Mouse (Mus musculus) kidney, postnatal 0 days (tissue): ENCODE measurements around the gene Tnni1. TPM values are rescaled to one million over a fixed set of nuclear protein-coding genes. Genes with fewer than 3 reads are reported as not detected.
A peak's percentile ranks its signal among the peaks of the same experiment; 100 is the strongest.

Experiments
- ATAC-seq: fragments of 200-750 bp; cut with Nextera tagmentation; replicated peaks from 2 replicates; pipeline ENCODE4 v1.8.0; 2017; ENCODE audit warnings: low read depth, moderate number of reproducible peaks, moderate TSS enrichment, moderate library complexity; ENCODE audit not compliant: low FRiP score
- DNase-seq: peaks from one replicate; pipeline ENCODE4 v3.0.0-alpha.2; 2016; ENCODE audit warnings: low spot score
- H3K27ac ChIP-seq: fragments of 300-500 bp; sonication (generic); 2 replicates; pipeline ENCODE4 v1.5.1; 2014; ENCODE audit warnings: mild to moderate bottlenecking
- H3K27me3 ChIP-seq: fragments of 300-500 bp; sonication (generic); 2 replicates; pipeline ENCODE4 v1.6.1; 2014; ENCODE audit warnings: low read length, mixed read lengths; ENCODE audit not compliant: insufficient read depth
- H3K36me3 ChIP-seq: fragments of 300-500 bp; sonication (generic); 2 replicates; pipeline ENCODE4 v1.6.1; 2014; ENCODE audit warnings: low read length, mixed read lengths; ENCODE audit not compliant: insufficient read depth
- H3K4me1 ChIP-seq: fragments of 300-500 bp; sonication (generic); replicated peaks from 2 replicates; pipeline ENCODE4 v1.6.1; 2014; ENCODE audit warnings: antibody characterized with exemption, low read length, mixed read lengths; ENCODE audit not compliant: insufficient read depth
- H3K4me2 ChIP-seq: fragments of 300-500 bp; sonication (generic); 2 replicates; pipeline ENCODE4 v1.6.1; 2014; ENCODE audit warnings: mild to moderate bottlenecking, low read length, moderate library complexity, mixed read lengths
- H3K4me3 ChIP-seq: fragments of 300-500 bp; sonication (generic); replicated peaks from 2 replicates; pipeline ENCODE4 v1.5.1; 2014; ENCODE audit warnings: low read depth, low read length
- H3K9ac ChIP-seq: fragments of 300-500 bp; sonication (generic); 2 replicates; pipeline ENCODE4 v1.6.1; 2014; ENCODE audit warnings: low read depth, low read length
- H3K9me3 ChIP-seq: fragments of 300-500 bp; sonication (generic); replicated peaks from 2 replicates; pipeline ENCODE4 v1.6.1; 2016; ENCODE audit warnings: low read length, inconsistent platforms, mixed read lengths
- CTCF ChIP-seq: IDR thresholded peaks from 2 replicates; pipeline ENCODE4 v1.5.1; 2016; ENCODE audit warnings: antibody characterized with exemption, low read depth, mild to moderate bottlenecking, moderate library complexity
- WGBS: fragments of 180-500 bp; shearing (Covaris S2); extraction: QIAGEN DNeasy Blood & Tissue Kit; methylation state at CpG from one replicate; pipeline ENCODE4 v1.1.7; 2014; 5-methylcytosine and 5-hydroxymethylcytosine counted together
- polyA plus RNA-seq: library from polyadenylated mRNA; unstranded; fragments of >200 nt; fragmentation: Nextera tagmentation; extraction: Ambion mirVana; gene quantifications from 2 replicates; pipeline ENCODE4 v1.2.1, GENCODE M21; 2015

Gene Tnni1
- polyA plus RNA-seq, 1 experiment from 2014 or later = 7.9 TPM

DNA sequence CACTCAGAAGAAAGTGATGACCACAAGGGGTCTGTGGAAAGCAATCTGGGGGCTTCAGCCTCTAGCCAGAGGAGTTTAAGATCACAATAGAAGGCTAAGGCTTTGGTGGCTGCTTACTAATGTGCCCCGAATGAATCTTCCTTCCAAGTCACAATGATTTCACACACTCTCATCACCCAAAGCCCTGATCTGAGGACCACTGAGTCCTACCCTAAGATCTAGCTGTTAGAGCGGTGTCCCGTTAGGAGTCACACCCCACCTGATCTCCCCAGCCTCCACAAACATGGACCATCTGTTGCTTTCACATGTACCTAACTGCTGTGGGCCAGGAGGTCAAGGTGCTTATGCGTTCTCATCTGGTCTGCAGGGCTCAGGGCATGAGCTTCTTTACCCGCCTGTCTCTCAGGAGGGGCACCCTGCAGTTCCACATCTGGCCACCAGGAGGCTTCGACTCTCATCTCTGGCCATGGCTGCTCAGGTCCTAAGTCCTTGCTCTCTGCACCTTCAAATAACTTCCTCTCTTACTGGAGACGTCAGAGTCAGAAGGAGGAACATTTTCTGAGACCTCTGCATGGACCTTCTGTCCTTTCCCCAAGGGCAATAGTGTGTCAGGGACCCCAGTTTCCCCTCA is 31.9 kb downstream of the Tnni1 start:
- no peak overlapping the region for H3K27ac ChIP-seq
- no peak overlapping the region for H3K4me3 ChIP-seq
- 31% methylated on average over 7 of the region's 7 CpGs for WGBS
- H3K4me1 ChIP-seq = peaks cover 10% of the 10 kb centered on the region; the same call in 1 of the 2 replicates
- no peaks in the 10 kb centered on the region for H3K9me3 ChIP-seq
- no peak overlapping the region for H3K4me2 ChIP-seq
- peak; percentile 94 for TF ChIP-seq CTCF
- no peaks in the 10 kb centered on the region for H3K27me3 ChIP-seq
- H3K36me3 ChIP-seq = no peaks in the 10 kb centered on the region
- no peak overlapping the region for H3K9ac ChIP-seq
- ATAC-seq = peak; percentile 53
- DNase-seq = peak; percentile 87

DNA sequence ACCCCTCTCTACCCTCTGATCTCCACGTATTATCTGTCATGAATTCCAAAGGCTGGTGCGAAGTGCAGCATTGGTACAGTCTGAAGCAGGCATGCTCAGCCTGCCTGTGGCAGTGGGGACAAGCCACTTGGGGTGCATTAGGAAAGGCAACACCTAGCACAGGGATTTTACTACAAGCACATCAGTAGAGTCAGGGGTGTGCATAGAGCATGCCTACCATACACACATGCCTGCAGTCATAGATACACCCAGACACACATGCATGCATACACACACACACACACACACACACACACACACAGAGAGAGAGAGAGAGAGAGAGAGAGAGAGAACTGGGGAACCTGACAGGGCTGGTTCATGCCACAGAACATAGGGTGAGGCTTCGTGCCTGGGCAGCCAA is 33.0 kb downstream of the Tnni1 start:
- Histone ChIP-seq H3K9ac (no peak overlapping the region), H3K9me3 (no peaks in the 10 kb centered on the region), H3K4me1 (peaks cover 10% of the 10 kb centered on the region; the same call in 1 of the 2 replicates), H3K27me3 (no peaks in the 10 kb centered on the region), H3K36me3 (no peaks in the 10 kb centered on the region), H3K4me3 (no peak overlapping the region), H3K27ac (no peak overlapping the region), H3K4me2 (no peak overlapping the region)
- ATAC-seq (no peak), DNase-seq (no peak)
- WGBS = 69% methylated on average over 3 of the region's 3 CpGs
- no peak for TF ChIP-seq CTCF

DNA sequence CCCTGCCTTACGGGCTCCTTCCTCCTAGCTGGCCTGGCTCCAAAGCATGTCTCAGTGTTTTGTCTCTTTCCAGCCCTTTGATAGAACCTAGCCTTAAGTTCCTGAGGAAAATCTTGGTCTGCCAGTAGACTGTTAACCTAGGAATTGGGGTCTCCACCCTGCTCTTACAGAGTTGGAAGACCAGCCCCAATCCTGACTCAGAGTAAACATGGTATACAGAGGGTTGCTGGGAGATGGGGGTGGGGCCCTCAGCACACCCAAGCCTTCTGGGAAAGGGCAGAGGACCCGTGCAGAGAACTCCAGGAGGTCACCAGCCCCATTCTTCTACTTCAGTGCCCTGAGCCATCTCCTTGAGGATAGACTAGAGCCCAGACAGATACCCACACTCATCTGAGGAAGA is 33.4 kb downstream of the Tnni1 start:
- H3K27me3 ChIP-seq = no peaks in the 10 kb centered on the region
- no peak for TF ChIP-seq CTCF
- no peak overlapping the region for H3K9ac ChIP-seq
- peaks cover 10% of the 10 kb centered on the region; the same call in 1 of the 2 replicates for H3K4me1 ChIP-seq
- H3K36me3 ChIP-seq = no peaks in the 10 kb centered on the region
- H3K4me2 ChIP-seq = no peak overlapping the region
- WGBS = 37% methylated on average over 2 of the region's 2 CpGs
- DNase-seq (no peak), ATAC-seq (no peak)
- H3K9me3 ChIP-seq = no peaks in the 10 kb centered on the region
- H3K4me3 ChIP-seq = no peak overlapping the region
- H3K27ac ChIP-seq = peak overlapping the region; percentile 25; the same call in 1 of the 2 replicates

DNA sequence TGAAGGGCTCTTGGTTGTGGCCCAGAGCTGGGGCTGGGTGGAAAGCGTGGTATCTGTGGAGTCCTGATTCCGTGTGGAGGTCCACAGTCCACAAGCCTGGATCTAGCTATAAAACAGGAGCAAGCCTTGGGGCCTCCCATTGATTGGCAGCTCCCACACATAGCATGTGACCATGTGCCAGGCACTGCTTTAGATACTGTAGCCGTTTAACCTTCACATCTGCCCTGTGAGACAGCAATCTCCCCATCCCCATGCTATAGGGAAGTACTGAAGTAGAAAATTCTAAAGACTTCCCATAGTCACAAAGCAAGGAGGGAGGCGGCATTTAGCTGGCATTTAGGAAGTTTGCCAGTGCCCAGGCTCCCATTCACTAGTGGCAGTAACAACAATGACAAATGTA is 33.8 kb downstream of the Tnni1 start:
- no peak for TF ChIP-seq CTCF
- Histone ChIP-seq H3K27me3 (no peaks in the 10 kb centered on the region), H3K9ac (no peak overlapping the region), H3K4me2 (no peak overlapping the region), H3K4me1 (peaks cover 10% of the 10 kb centered on the region; the same call in 1 of the 2 replicates), H3K27ac (peak overlapping the region; percentile 25; the same call in 1 of the 2 replicates), H3K9me3 (no peaks in the 10 kb centered on the region), H3K4me3 (no peak overlapping the region), H3K36me3 (no peaks in the 10 kb centered on the region)
- DNase-seq (no peak), ATAC-seq (no peak)
- 55% methylated on average over 4 of the region's 4 CpGs for WGBS

DNA sequence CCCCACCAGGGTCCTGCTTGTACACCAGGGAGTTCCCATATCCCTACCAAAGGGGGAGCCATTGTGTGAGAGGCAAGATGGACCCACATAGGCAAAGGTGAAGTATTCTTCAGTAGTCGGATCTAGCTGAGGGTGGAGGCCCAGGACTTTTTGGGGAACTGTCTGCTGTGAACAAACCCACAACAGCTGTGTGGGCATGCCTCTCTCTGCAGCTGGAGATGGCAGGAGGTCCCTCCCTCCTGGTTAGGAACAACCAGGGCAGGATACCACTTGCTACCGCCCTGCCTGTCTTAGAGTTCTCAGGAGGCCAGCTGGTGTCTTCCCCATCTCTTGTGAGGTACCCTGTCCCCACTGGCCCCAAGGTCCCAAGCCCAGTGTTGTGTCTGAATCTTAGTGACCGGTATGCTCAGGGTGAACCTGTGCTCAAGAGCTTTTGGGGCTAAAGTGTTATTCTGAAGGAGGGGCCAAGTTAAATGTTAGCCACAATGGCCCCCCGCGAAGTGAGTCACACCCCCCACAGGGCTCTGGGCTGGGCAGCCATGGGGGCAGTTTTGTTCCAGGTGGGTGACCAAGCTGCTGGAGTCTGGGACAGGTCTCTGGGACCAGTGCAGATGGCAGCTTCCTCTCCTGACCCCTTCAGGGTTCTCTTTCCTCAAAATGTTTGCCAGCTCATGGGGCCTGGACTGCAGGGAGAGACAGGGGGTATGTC is 34.6 kb downstream of the Tnni1 start:
- Histone ChIP-seq H3K27me3 (no peaks in the 10 kb centered on the region), H3K9me3 (no peaks in the 10 kb centered on the region), H3K4me2 (no peak overlapping the region), H3K36me3 (no peaks in the 10 kb centered on the region), H3K4me1 (peaks cover 15% of the 10 kb centered on the region; the same call in 1 of the 2 replicates), H3K4me3 (no peak overlapping the region), H3K9ac (no peak overlapping the region), H3K27ac (0 out of 2 replicates have a peak overlapping the region, but pooled peaks have one; percentile 21)
- 51% methylated on average over 5 of the region's 5 CpGs for WGBS
- DNase-seq (no peak), ATAC-seq (0 out of 2 replicates have a peak, but pooled peaks have one; percentile 25)
- no peak for TF ChIP-seq CTCF

DNA sequence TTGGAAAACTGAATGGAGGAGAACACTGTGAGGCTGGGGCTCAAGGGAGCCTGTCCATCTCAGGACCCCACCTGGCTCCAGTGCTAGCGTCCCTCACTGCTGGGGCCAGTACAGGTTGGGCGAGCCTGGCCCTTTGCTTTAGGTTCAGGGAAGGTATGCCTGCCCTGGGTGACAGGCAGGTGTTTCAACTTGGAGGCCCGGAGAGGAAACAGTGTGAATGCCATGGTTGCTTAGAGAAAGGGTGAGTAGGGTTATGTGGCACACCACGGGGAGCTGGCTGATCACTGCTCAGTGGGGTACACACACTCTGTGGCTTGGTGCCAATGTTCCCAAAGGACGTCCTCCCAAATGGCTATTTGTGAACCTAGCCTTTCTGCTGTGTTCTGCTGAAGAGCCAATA is 35.3 kb downstream of the Tnni1 start:
- peaks cover 17% of the 10 kb centered on the region for H3K4me1 ChIP-seq
- no peaks in the 10 kb centered on the region for H3K9me3 ChIP-seq
- H3K36me3 ChIP-seq = no peaks in the 10 kb centered on the region
- H3K4me3 ChIP-seq = no peak overlapping the region
- no peak overlapping the region for H3K9ac ChIP-seq
- no peak for DNase-seq
- no peaks in the 10 kb centered on the region for H3K27me3 ChIP-seq
- 0 out of 2 replicates have a peak overlapping the region, but pooled peaks have one; percentile 21 for H3K27ac ChIP-seq
- 72% methylated on average over 5 of the region's 5 CpGs for WGBS
- no peak overlapping the region for H3K4me2 ChIP-seq
- no peak for TF ChIP-seq CTCF
- ATAC-seq = no peak
